Comparison of ENCODE assay signal across 9 mouse cellular contexts in the genomic region with DNA sequence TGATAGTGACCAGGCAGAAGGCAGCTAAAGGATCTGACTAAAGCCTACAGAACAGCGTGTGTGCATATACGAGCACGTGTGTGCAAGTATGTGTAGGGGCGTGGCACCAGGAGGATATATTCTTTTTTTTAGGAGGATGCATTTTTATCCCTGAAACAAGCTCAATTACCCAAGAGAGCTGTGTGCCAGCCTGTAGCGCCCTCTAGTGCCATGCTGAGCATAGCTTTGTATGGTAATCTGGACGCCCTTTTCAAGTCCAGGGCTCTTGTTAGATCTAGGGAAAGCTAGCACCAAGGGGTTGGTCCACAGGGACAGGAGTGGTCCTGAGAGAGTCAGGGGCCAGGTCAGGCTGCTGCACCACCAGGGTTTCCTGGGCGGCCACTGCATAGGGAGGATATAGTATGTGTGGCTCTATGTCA. TPM values are rescaled to one million over a fixed set of nuclear protein-coding genes. Genes with fewer than 3 reads are reported as not detected.
DNase-seq lines count a peak whose midpoint lies in the region; ATAC-seq and TF ChIP-seq lines count a peak whose summit lies in the region.
"Had no signal": no experiment of that assay in that cellular context is flagged by ENCODE, and none has a peak within 500 bp of the region (broad histone marks: within the 10 kb centered on the region; RNA-seq: fewer than 3 reads in every experiment).

No protein-coding gene starts in this region.

- H3K4me1 ChIP-seq in MEL (ENCODE audit: control insufficient read depth in 1 of 2, insufficient read depth in 2 of 2, low read length in 2 of 2) = no peaks in the 10 kb centered on the region
- no peaks in the 10 kb centered on the region for H3K4me1 ChIP-seq in embryonic facial prominence, embryonic 10.5 days
- H3K4me1 ChIP-seq: limb, embryonic 12.5 days had no signal

- peak; percentile 90 for DNase-seq in MEL (ENCODE audit: low read depth, low spot score)
- peak; percentile 84 for DNase-seq in adrenal gland, postnatal 14 days
- peak; percentile 78 for DNase-seq in embryonic facial prominence, embryonic 10.5 days (ENCODE audit: low spot score)
- peak; percentile 38 for DNase-seq in heart, postnatal 25 days (ENCODE audit: low spot score)
- DNase-seq in layer of hippocampus, adult 2 months (ENCODE audit: low spot score in 2 of 2) = peak; percentile 64 to 77
- peak; percentile 84 for DNase-seq in lung, postnatal 10 days
- DNase-seq in right cerebral cortex, postnatal 36 days (ENCODE audit: low spot score in 2 of 2) = peak; percentile 58 to 59

- ATAC-seq in monocyte, adult 5-6 weeks (replicated peaks; ENCODE audit: insufficient number of reproducible peaks, low FRiP score, low TSS enrichment, poor library complexity, severe bottlenecking) = no peak

- H3K9me3 ChIP-seq in MEL (replicated peaks; ENCODE audit: insufficient read depth, low read length) = no peaks in the 10 kb centered on the region
- H3K9me3 ChIP-seq in embryonic facial prominence, embryonic 10.5 days = no peaks in the 10 kb centered on the region
- H3K9me3 ChIP-seq: limb, embryonic 12.5 days had no signal

- TF ChIP-seq POLR2A in MEL (IDR thresholded peaks at IDR 0.05; ENCODE audit: control insufficient read depth in 1 of 2, insufficient read depth in 1 of 2, low read depth in 1 of 2, low read length in 2 of 2, poor library complexity in 1 of 2) = no peak

- H3K36me3 ChIP-seq in MEL (ENCODE audit: control insufficient read depth in 1 of 2, insufficient read depth in 2 of 2, low read length in 2 of 2) = no peaks in the 10 kb centered on the region
- peaks cover 80% of the 10 kb centered on the region for H3K36me3 ChIP-seq in embryonic facial prominence, embryonic 10.5 days (replicated peaks)

- TF ChIP-seq CTCF in MEL (IDR thresholded peaks at IDR 0.05 in 2 of 3, conservative IDR thresholded peaks at IDR 0.05 in 1 of 3; ENCODE audit: control insufficient read depth in 1 of 3, insufficient read depth in 1 of 3, low read depth in 2 of 3, low read length in 3 of 3, poor library complexity in 1 of 3, severe bottlenecking in 1 of 3) = peak; percentile 95 to 99 (median 99)
- peak; percentile 95 for TF ChIP-seq CTCF in layer of hippocampus, adult 2 months (conservative IDR thresholded peaks at IDR 0.05)

- intact Hi-C loops in heart, postnatal 25 days (cut with DNase I) = loop anchor here (1.0 kb wide), 1 partner anchor 54 kb away; no protein-coding TSS in a partner anchor

- H3K4me3 ChIP-seq in MEL (ENCODE audit: control insufficient read depth in 1 of 2, insufficient read depth in 1 of 2, low read depth in 2 of 2, low read length in 2 of 2) = no peak overlapping the region
- no peak overlapping the region for H3K4me3 ChIP-seq in embryonic facial prominence, embryonic 10.5 days
- H3K4me3 ChIP-seq in layer of hippocampus, adult 2 months = no peak overlapping the region
- H3K4me3 ChIP-seq: limb, embryonic 12.5 days had no signal

- H3K27me3 ChIP-seq in MEL (ENCODE audit: control insufficient read depth in 1 of 2, insufficient read depth in 2 of 2, low read length in 2 of 2) = no peaks in the 10 kb centered on the region
- no peaks in the 10 kb centered on the region for H3K27me3 ChIP-seq in embryonic facial prominence, embryonic 10.5 days (replicated peaks; ENCODE audit: low read depth, poor library complexity, severe bottlenecking)
- H3K27me3 ChIP-seq: limb, embryonic 12.5 days had no signal

- 33% methylated on average over 7 of the region's 7 CpGs for WGBS in embryonic facial prominence, embryonic 10.5 days

- TF ChIP-seq RAD21 in MEL (IDR thresholded peaks at IDR 0.05; ENCODE audit: low read depth, low read length) = peak; percentile 99

- no peak for TF ChIP-seq EP300 in MEL (IDR thresholded peaks at IDR 0.05; ENCODE audit: low read depth in 1 of 2, low read length in 2 of 2)

- no peaks in the 10 kb centered on the region for H3K79me2 ChIP-seq in MEL (ENCODE audit: control insufficient read depth, insufficient read depth, low read length, poor library complexity)

- no peak overlapping the region for H3K9ac ChIP-seq in MEL (ENCODE audit: control insufficient read depth, low read depth, low read length, poor library complexity, severe bottlenecking)
- H3K9ac ChIP-seq: limb, embryonic 12.5 days had no signal

- no peak overlapping the region for H3K27ac ChIP-seq in MEL (ENCODE audit: control insufficient read depth, low read depth, low read length)
- no peak overlapping the region for H3K27ac ChIP-seq in embryonic facial prominence, embryonic 10.5 days (replicated peaks)
- H3K27ac ChIP-seq in layer of hippocampus, adult 2 months = 0 out of 2 replicates have a peak overlapping the region, but pooled peaks have one; percentile 25
- H3K27ac ChIP-seq: limb, embryonic 12.5 days had no signal

TF ChIP-seq in MEL, 35 proteins besides CTCF, POLR2A, EP300 and RAD21 (continues in another document):
- TF ChIP-seq MAFK (IDR thresholded peaks at IDR 0.05; ENCODE audit: borderline replicate concordance, low read depth, low read length) (no peak), NRF1 (IDR thresholded peaks at IDR 0.05; ENCODE audit: insufficient read depth, low read depth, low read length, poor library complexity, severe bottlenecking) (no peak), CHD2 (IDR thresholded peaks at IDR 0.05; ENCODE audit: low read length) (no peak), TCF12 (IDR thresholded peaks at IDR 0.05; ENCODE audit: low read depth, low read length) (no peak), CHD1 (IDR thresholded peaks at IDR 0.05; ENCODE audit: low read depth, low read length) (no peak), SIN3A (IDR thresholded peaks at IDR 0.05; ENCODE audit: low read length) (peak; percentile 44; the same call in 1 of the 2 replicates), MYC (IDR thresholded peaks at IDR 0.05; ENCODE audit: low read depth, low read length) (0 out of 2 replicates have a peak, but pooled peaks have one; percentile 52), MYB (IDR thresholded peaks at IDR 0.05; ENCODE audit: low read depth, low read length) (no peak), MAX (IDR thresholded peaks at IDR 0.05; ENCODE audit: low read length) (peak; percentile 65; the same call in 1 of the 2 replicates), NELFE (IDR thresholded peaks at IDR 0.05; ENCODE audit: low read depth, low read length) (no peak), USF2 (IDR thresholded peaks at IDR 0.05; ENCODE audit: borderline replicate concordance in 1 of 2, insufficient read depth in 1 of 2, low read depth in 1 of 2, low read length in 2 of 2) (no peak), MEF2A (IDR thresholded peaks at IDR 0.05; ENCODE audit: extremely low read depth, insufficient replicate concordance, low read depth, low read length, poor library complexity, severe bottlenecking) (no peak), MAZ (IDR thresholded peaks at IDR 0.05; ENCODE audit: low read depth, low read length) (no peak), TAL1 (IDR thresholded peaks at IDR 0.05; ENCODE audit: low read length) (no peak), UBTF (IDR thresholded peaks at IDR 0.05; ENCODE audit: borderline replicate concordance, insufficient read depth, low read depth, low read length) (no peak), BHLHE40 (IDR thresholded peaks at IDR 0.05; ENCODE audit: borderline replicate concordance, low read depth, low read length) (0 out of 2 replicates have a peak, but pooled peaks have one; percentile 7), POLR2AphosphoS2 (IDR thresholded peaks at IDR 0.05; ENCODE audit: low read length) (no peak), USF1 (IDR thresholded peaks at IDR 0.05; ENCODE audit: low read depth, low read length) (no peak), ELF1 (IDR thresholded peaks at IDR 0.05; ENCODE audit: low read depth, low read length) (no peak), SMC3 (IDR thresholded peaks at IDR 0.05; ENCODE audit: low read depth, low read length) (peak; percentile 96), GATA1 (IDR thresholded peaks at IDR 0.05; ENCODE audit: low read depth, low read length) (no peak), POLR2AphosphoS5 (IDR thresholded peaks at IDR 0.05; ENCODE audit: borderline replicate concordance, low read depth, low read length) (no peak), TBP (IDR thresholded peaks at IDR 0.05; ENCODE audit: low read depth, low read length) (no peak), ZC3H11A (IDR thresholded peaks at IDR 0.05; ENCODE audit: low read depth, low read length) (peak; percentile 92), ZNF384 (IDR thresholded peaks at IDR 0.05; ENCODE audit: low read depth, low read length) (peak; percentile 74), JUND (IDR thresholded peaks at IDR 0.05; ENCODE audit: low read depth, low read length) (0 out of 2 replicates have a peak, but pooled peaks have one; percentile 17), ETS1 (IDR thresholded peaks at IDR 0.05; ENCODE audit: low read depth, low read length) (no peak), RCOR1 (IDR thresholded peaks at IDR 0.05; ENCODE audit: low read depth, low read length) (no peak), KAT2A (conservative IDR thresholded peaks at IDR 0.05; ENCODE audit: low read depth, low read length) (no peak), HCFC1 (IDR thresholded peaks at IDR 0.05; ENCODE audit: low read depth, low read length) (no peak), MXI1 (IDR thresholded peaks at IDR 0.05; ENCODE audit: low read depth, low read length) (peak; percentile 76), E2F4 (IDR thresholded peaks at IDR 0.05; ENCODE audit: borderline replicate concordance, low read depth, low read length) (no peak)

RNA-seq across cellular contexts. Expression of a gene that starts 16.4 kb away (rescaled TPM):
- 4.8 and 6.0 TPM in 2 replicates for total RNA-seq in MEL (2012; rRNA removed)
- polyA plus RNA-seq in MEL (2012; ENCODE audit: insufficient read depth in 1 of 2, insufficient read length in 2 of 2, low read depth in 1 of 2, low replicate concordance in 2 of 2, missing spikeins in 1 of 2) = 10 to 100 TPM in 1 of 2 experiments, not detected in 1; 10.2 TPM
- total RNA-seq in adrenal gland, postnatal 14 days (2021) = 6.4 and 7.8 TPM in 2 replicates
- 12.9 and 36.8 TPM in 2 replicates for polyA plus RNA-seq in embryonic facial prominence, embryonic 10.5 days (2016; fragmentation: Nextera tagmentation; extraction: Ambion mirVana)
- 10 to 100 TPM in 1 of 2 experiments, 1 to 10 TPM in 1; 4.9 to 10.8 TPM for total RNA-seq in heart, postnatal 25 days (2021)
- total RNA-seq in layer of hippocampus, adult 2 months (2021) = 100 to 1,000 TPM; 137 to 139 TPM
- not detected in 3 replicates for total RNA-seq in monocyte, adult 5-6 weeks (2017)

RNA-seq across cellular contexts. Expression of a gene that starts 44.7 kb away (rescaled TPM):
- total RNA-seq in MEL (2012; rRNA removed) = 50.0 and 59.5 TPM in 2 replicates
- polyA plus RNA-seq in MEL (2012; ENCODE audit: insufficient read depth in 1 of 2, insufficient read length in 2 of 2, low read depth in 1 of 2, low replicate concordance in 2 of 2, missing spikeins in 1 of 2) = 100 to 1,000 TPM; 119 to 127 TPM
- total RNA-seq in adrenal gland, postnatal 14 days (2021) = 160 and 173 TPM in 2 replicates
- 56.3 and 59.8 TPM in 2 replicates for polyA plus RNA-seq in embryonic facial prominence, embryonic 10.5 days (2016; fragmentation: Nextera tagmentation; extraction: Ambion mirVana)
- 100 to 1,000 TPM; 152 to 161 TPM for total RNA-seq in heart, postnatal 25 days (2021)
- total RNA-seq in layer of hippocampus, adult 2 months (2021) = 100 to 1,000 TPM in 1 of 2 experiments, 10 to 100 TPM in 1; 99.8 to 108 TPM
- 15.7 to 27.1 TPM (median 21.0 TPM) in 3 replicates for total RNA-seq in monocyte, adult 5-6 weeks (2017)

Comparison
In these comparisons a context has a peak if more than half of its experiments do, and no peak if none do; other contexts are left out.
1. DNase-seq: peak in every context shown above with its lines; median percentile 90 in MEL; 84 in adrenal gland, postnatal 14 days; 84 in lung, postnatal 10 days; 78 in embryonic facial prominence, embryonic 10.5 days; 70 in layer of hippocampus, adult 2 months; 58 in right cerebral cortex, postnatal 36 days; 38 in heart, postnatal 25 days.
2. RNA of a gene that starts 16.4 kb away (total RNA-seq): 137 to 139 TPM in layer of hippocampus, adult 2 months; 4.9 to 10.8 TPM in heart, postnatal 25 days, 6.4 to 7.8 TPM in adrenal gland, postnatal 14 days, 4.8 to 6.0 TPM in MEL and not detected in monocyte, adult 5-6 weeks; every median in the first group is over 10 times any median in the second.